Mouse (Mus musculus) embryonic fibroblast, embryonic 13.5 days (primary cell): ENCODE results near the gene Cipc.

Experiments used
- CTCF ChIP-seq: IDR thresholded peaks from 2 replicates; pipeline ENCODE4 v1.5.1; 2011; ENCODE audit warnings: mild to moderate bottlenecking, control low read depth, low read length, moderate library complexity, borderline replicate concordance; ENCODE audit not compliant: insufficient read depth
- POLR2A ChIP-seq: IDR thresholded peaks from 2 replicates; pipeline ENCODE4 v1.6.1; 2011; ENCODE audit warnings: low read depth, mild to moderate bottlenecking, control low read depth, low read length, moderate library complexity

GRCm38 (mm10) chr12:86968468-86969219 lies 21.8 kb downstream of the Cipc start:
- TF ChIP-seq CTCF (no peak), POLR2A (no peak)
